Mouse (Mus musculus) B cell, adult (primary cell): ENCODE results near the gene Mcpt9. TPM values are rescaled to one million over a fixed set of nuclear protein-coding genes. Genes with fewer than 3 reads are reported as not detected.

Source experiments
- total RNA-seq: library from RNA; stranded (reverse); gene quantifications from 4 replicates; pipeline ENCODE4 v1.2.4, GENCODE M21; 2023; ENCODE audit not compliant: inconsistent age

The Mcpt9 gene
- not detected in 4 replicates for total RNA-seq

GRCm38 (mm10) chr14:56030395-56030794 is at the start of gene Mcpt9:
Gene Mcpt9, minus strand, starts transcription at chr14:56030495.

GRCm38 (mm10) chr14:56062213-56062612 is 31.9 kb upstream of the Mcpt9 start, which contains the start of gene Mcpt4:
Gene Mcpt4, minus strand, starts transcription at chr14:56062313.

GRCm38 (mm10) chr14:56041792-56042191 is 11.5 kb upstream of the Mcpt9 start, which contains the start of gene Mcpt2:
Gene Mcpt2, plus strand, starts transcription at chr14:56042041.

GRCm38 (mm10) chr14:56017671-56018070 is 12.6 kb downstream of the Mcpt9 start, which contains the start of gene Mcpt1:
Gene Mcpt1, plus strand, starts transcription at chr14:56017971.

Other genes starting within 250 kb of the Mcpt9 start
- 0.24 to 1.4 TPM (median 0.48 TPM) in 3 of 4 replicates, not detected in the other for gene Adcy4, start 246.4 kb downstream of the Mcpt9 start, total RNA-seq
- gene Ripk3, start 241.6 kb downstream of the Mcpt9 start, total RNA-seq: 86.4 to 109 TPM (median 93.4 TPM) in 4 replicates
- gene Nfatc4, start 207.4 kb downstream of the Mcpt9 start, total RNA-seq: not detected in 4 replicates
- 0.06 to 0.09 TPM in 2 of 4 replicates, not detected in the others for gene Nynrin, start 176.5 kb downstream of the Mcpt9 start, total RNA-seq
- 0.22 TPM in 1 of 4 replicates, not detected in the others for gene Cbln3, start 146.1 kb downstream of the Mcpt9 start, total RNA-seq
- 92.3 to 98.0 TPM (median 96.5 TPM) in 4 replicates for gene Khnyn, start 145.5 kb downstream of the Mcpt9 start, total RNA-seq
- gene Sdr39u1, start 130.2 kb downstream of the Mcpt9 start, total RNA-seq: 25.6 to 37.3 TPM (median 31.5 TPM) in 4 replicates
- gene Cma1, start 85.8 kb downstream of the Mcpt9 start, total RNA-seq: 0.66 TPM in 1 of 4 replicates, not detected in the others
- gene Cma2, start 79.5 kb downstream of the Mcpt9 start, total RNA-seq: not detected in 4 replicates
- gene Mcpt1, start 12.5 kb downstream of the Mcpt9 start, total RNA-seq: not detected in 4 replicates
- gene Mcpt2, start 11.5 kb upstream of the Mcpt9 start, total RNA-seq: 0.51 TPM in 2 of 4 replicates, not detected in the others
- gene Mcpt4, start 31.8 kb upstream of the Mcpt9 start, total RNA-seq: 0.61 TPM in 1 of 4 replicates, not detected in the others
- not detected in 4 replicates for gene Mcpt8, start 54.8 kb upstream of the Mcpt9 start, total RNA-seq
- gene Ctsg, start 72.1 kb upstream of the Mcpt9 start, total RNA-seq: not detected in 4 replicates
- not detected in 4 replicates for gene Gzme, start 90.1 kb upstream of the Mcpt9 start, total RNA-seq
- gene Gzmd, start 102.1 kb upstream of the Mcpt9 start, total RNA-seq: not detected in 4 replicates
- not detected in 4 replicates for gene Gzmg, start 129.1 kb upstream of the Mcpt9 start, total RNA-seq
- gene Gzmn, start 144.1 kb upstream of the Mcpt9 start, total RNA-seq: not detected in 4 replicates
- not detected in 4 replicates for gene Gzmf, start 180.9 kb upstream of the Mcpt9 start, total RNA-seq
- gene Gzmc, start 204.2 kb upstream of the Mcpt9 start, total RNA-seq: not detected in 4 replicates
- 0.83 to 0.96 TPM (median 0.84 TPM) in 3 of 4 replicates, not detected in the other for gene Gzmb, start 231.8 kb upstream of the Mcpt9 start, total RNA-seq